Mouse (Mus musculus): ENCODE data around the gene Klrb1f. TPM values are rescaled to one million over a fixed set of nuclear protein-coding genes. Genes with fewer than 3 reads are reported as not detected.

The Klrb1f gene
- polyA plus RNA-seq, 1 experiment from 2014 or later: not detected

- Histone ChIP-seq H3K9me3 (ENCODE audit: control insufficient read depth, low read length) (no peaks in the 10 kb centered on the region), H3K27ac (ENCODE audit: low read depth, low read length) (no peak overlapping the region), H3K4me1 (replicated peaks; ENCODE audit: control insufficient read depth, insufficient read depth, low read length) (no peaks in the 10 kb centered on the region), H3K36me3 (ENCODE audit: control insufficient read depth, insufficient read depth, low read length) (no peaks in the 10 kb centered on the region), H3K9ac (ENCODE audit: low read length) (no peak overlapping the region), H3K27me3 (ENCODE audit: control insufficient read depth, insufficient read depth, low read length) (no peaks in the 10 kb centered on the region), H3K4me3 (ENCODE audit: low read depth, low read length) (no peak overlapping the region), H3K4me2 (ENCODE audit: low read depth, low read length, severe bottlenecking) (no peak overlapping the region)
- ATAC-seq (replicated peaks; ENCODE audit: low FRiP score): no peak
- WGBS: 61% methylated on average over 1 of the region's 1 CpGs
- no peak for DNase-seq (ENCODE audit: low spot score)
Measured at GRCm38 (mm10) chr6:129012966-129013365, 32.7 kb upstream of the Klrb1f start.

DNA sequence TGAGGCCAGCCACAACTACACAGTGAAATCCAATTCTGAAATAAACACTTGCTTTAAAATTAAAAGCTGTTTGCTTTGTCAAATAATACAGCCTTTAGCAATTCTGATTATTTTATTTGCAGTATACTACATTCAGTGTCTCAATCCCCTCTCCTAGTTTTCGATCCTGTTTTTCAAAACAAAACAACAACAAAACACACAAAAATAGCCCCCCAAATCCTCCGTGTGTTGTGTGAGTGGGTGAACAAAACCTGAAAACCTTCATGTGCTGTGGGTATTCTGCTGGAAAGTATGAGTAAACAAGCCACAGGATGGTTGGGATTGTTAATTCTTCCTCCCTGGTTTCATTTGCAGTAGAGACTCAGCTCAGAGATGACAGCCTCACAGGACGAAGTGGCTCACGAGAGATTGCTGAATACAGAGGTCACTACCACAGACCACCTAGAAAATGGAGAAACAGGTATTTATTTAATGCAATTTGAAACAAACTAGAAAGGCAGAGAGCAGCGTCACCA is 31.9 kb upstream of the Klrb1f start:
- Histone ChIP-seq H3K9ac (ENCODE audit: low read length) (no peak overlapping the region), H3K27ac (ENCODE audit: low read depth, low read length) (no peak overlapping the region), H3K4me2 (ENCODE audit: low read depth, low read length, severe bottlenecking) (no peak overlapping the region), H3K4me1 (replicated peaks; ENCODE audit: control insufficient read depth, insufficient read depth, low read length) (no peaks in the 10 kb centered on the region), H3K4me3 (ENCODE audit: low read depth, low read length) (no peak overlapping the region), H3K36me3 (ENCODE audit: control insufficient read depth, insufficient read depth, low read length) (no peaks in the 10 kb centered on the region), H3K27me3 (ENCODE audit: control insufficient read depth, insufficient read depth, low read length) (no peaks in the 10 kb centered on the region), H3K9me3 (ENCODE audit: control insufficient read depth, low read length) (no peaks in the 10 kb centered on the region)
- no peak for DNase-seq (ENCODE audit: low spot score)
- WGBS: 92% methylated on average over 5 of the region's 5 CpGs
- ATAC-seq (replicated peaks; ENCODE audit: low FRiP score): no peak

DNA sequence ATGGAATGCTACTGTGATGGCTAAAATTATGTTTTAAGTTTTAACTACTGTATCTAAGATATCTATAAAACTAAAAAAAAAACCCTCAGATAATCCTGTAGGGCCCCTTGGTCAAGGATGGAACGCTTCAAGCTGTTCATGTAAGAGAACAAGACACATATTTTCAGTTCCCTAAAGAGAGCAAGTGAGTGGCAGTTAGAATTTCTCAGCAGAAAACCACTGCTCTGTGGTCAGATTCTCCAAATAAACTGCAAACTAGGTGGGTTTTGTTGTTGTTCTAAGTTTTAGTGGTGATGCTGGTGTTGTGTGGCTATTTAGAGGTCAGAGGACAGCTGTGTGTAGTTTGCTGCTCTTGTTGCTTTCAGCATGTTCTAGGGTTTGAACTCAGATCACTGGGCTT is 31.3 kb upstream of the Klrb1f start:
- no peak overlapping the region for H3K4me2 ChIP-seq (ENCODE audit: low read depth, low read length, severe bottlenecking)
- no peak overlapping the region for H3K9ac ChIP-seq (ENCODE audit: low read length)
- DNase-seq (ENCODE audit: low spot score) (no peak), ATAC-seq (replicated peaks; ENCODE audit: low FRiP score) (no peak)
- no peaks in the 10 kb centered on the region for H3K27me3 ChIP-seq (ENCODE audit: control insufficient read depth, insufficient read depth, low read length)
- no peak overlapping the region for H3K4me3 ChIP-seq (ENCODE audit: low read depth, low read length)
- no peaks in the 10 kb centered on the region for H3K9me3 ChIP-seq (ENCODE audit: control insufficient read depth, low read length)
- H3K27ac ChIP-seq (ENCODE audit: low read depth, low read length): no peak overlapping the region
- 88% methylated on average over 1 of the region's 1 CpGs for WGBS
- H3K4me1 ChIP-seq (replicated peaks; ENCODE audit: control insufficient read depth, insufficient read depth, low read length): no peaks in the 10 kb centered on the region
- H3K36me3 ChIP-seq (ENCODE audit: control insufficient read depth, insufficient read depth, low read length): no peaks in the 10 kb centered on the region

- ATAC-seq (replicated peaks; ENCODE audit: low FRiP score) (no peak), DNase-seq (ENCODE audit: low spot score) (no peak)
- WGBS: 87% methylated on average over 8 of the region's 8 CpGs
- Histone ChIP-seq H3K4me1 (replicated peaks; ENCODE audit: control insufficient read depth, insufficient read depth, low read length) (no peaks in the 10 kb centered on the region), H3K9ac (ENCODE audit: low read length) (no peak overlapping the region), H3K27me3 (ENCODE audit: control insufficient read depth, insufficient read depth, low read length) (no peaks in the 10 kb centered on the region), H3K4me3 (ENCODE audit: low read depth, low read length) (no peak overlapping the region), H3K9me3 (ENCODE audit: control insufficient read depth, low read length) (no peaks in the 10 kb centered on the region), H3K36me3 (ENCODE audit: control insufficient read depth, insufficient read depth, low read length) (no peaks in the 10 kb centered on the region), H3K27ac (ENCODE audit: low read depth, low read length) (no peak overlapping the region), H3K4me2 (ENCODE audit: low read depth, low read length, severe bottlenecking) (no peak overlapping the region)
Measured at GRCm38 (mm10) chr6:129027451-129028248, 18.1 kb upstream of the Klrb1f start.

DNA sequence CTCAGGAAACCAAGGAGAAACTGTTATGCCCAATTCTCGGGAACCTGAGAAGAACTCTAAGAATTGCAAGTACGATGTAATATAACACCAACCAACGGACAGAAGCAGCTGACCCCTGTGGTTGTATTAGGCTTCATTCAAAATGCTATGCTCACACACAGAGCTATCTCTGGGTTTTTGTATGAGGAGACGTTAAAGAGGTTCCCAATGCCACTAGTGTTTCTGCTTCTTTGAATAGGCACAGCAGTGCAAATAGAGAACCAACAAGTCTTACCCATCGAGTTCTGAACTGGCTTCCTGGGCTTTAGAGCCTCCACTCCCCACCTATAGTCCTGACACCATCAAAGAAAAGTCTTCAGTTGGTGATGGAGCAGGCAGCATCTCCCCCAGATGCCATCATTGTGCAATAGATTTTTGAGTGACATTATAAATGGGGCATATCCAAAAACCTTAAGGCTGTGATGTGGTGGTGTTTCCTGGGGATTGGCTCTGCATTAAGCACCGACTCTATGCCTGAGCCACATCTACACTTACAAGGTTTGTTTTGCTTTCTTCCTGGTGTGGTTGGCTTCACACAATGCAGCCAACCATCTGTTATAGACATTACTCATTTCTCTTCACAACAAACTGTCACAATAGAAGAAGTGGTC is 15.4 kb upstream of the Klrb1f start:
- DNase-seq (ENCODE audit: low spot score) (no peak), ATAC-seq (replicated peaks; ENCODE audit: low FRiP score) (no peak)
- Histone ChIP-seq H3K27me3 (ENCODE audit: control insufficient read depth, insufficient read depth, low read length) (no peaks in the 10 kb centered on the region), H3K36me3 (ENCODE audit: control insufficient read depth, insufficient read depth, low read length) (no peaks in the 10 kb centered on the region), H3K9me3 (ENCODE audit: control insufficient read depth, low read length) (no peaks in the 10 kb centered on the region), H3K4me1 (replicated peaks; ENCODE audit: control insufficient read depth, insufficient read depth, low read length) (no peaks in the 10 kb centered on the region), H3K27ac (ENCODE audit: low read depth, low read length) (no peak overlapping the region), H3K4me3 (ENCODE audit: low read depth, low read length) (no peak overlapping the region), H3K9ac (ENCODE audit: low read length) (no peak overlapping the region), H3K4me2 (ENCODE audit: low read depth, low read length, severe bottlenecking) (no peak overlapping the region)
- 67% methylated on average over 6 of the region's 6 CpGs for WGBS

GRCm38 (mm10) chr6:129030964-129031363 is 14.7 kb upstream of the Klrb1f start:
- ATAC-seq (replicated peaks; ENCODE audit: low FRiP score) (no peak), DNase-seq (ENCODE audit: low spot score) (no peak)
- Histone ChIP-seq H3K4me3 (ENCODE audit: low read depth, low read length) (no peak overlapping the region), H3K27ac (ENCODE audit: low read depth, low read length) (no peak overlapping the region), H3K4me2 (ENCODE audit: low read depth, low read length, severe bottlenecking) (no peak overlapping the region), H3K9me3 (ENCODE audit: control insufficient read depth, low read length) (no peaks in the 10 kb centered on the region), H3K36me3 (ENCODE audit: control insufficient read depth, insufficient read depth, low read length) (no peaks in the 10 kb centered on the region), H3K4me1 (replicated peaks; ENCODE audit: control insufficient read depth, insufficient read depth, low read length) (no peaks in the 10 kb centered on the region), H3K27me3 (ENCODE audit: control insufficient read depth, insufficient read depth, low read length) (no peaks in the 10 kb centered on the region), H3K9ac (ENCODE audit: low read length) (no peak overlapping the region)
- WGBS: 87% methylated on average over 2 of the region's 2 CpGs

- no peak for ATAC-seq (replicated peaks; ENCODE audit: low FRiP score)
- 85% methylated on average over 2 of the region's 2 CpGs for WGBS
- no peak for DNase-seq (ENCODE audit: low spot score)
Measured at GRCm38 (mm10) chr6:129033397-129033796, 12.3 kb upstream of the Klrb1f start.

GRCm38 (mm10) chr6:129035017-129035416 is 10.7 kb upstream of the Klrb1f start:
- Histone ChIP-seq H3K27ac (ENCODE audit: low read depth, low read length) (no peak overlapping the region), H3K4me1 (replicated peaks; ENCODE audit: control insufficient read depth, insufficient read depth, low read length) (no peaks in the 10 kb centered on the region)

More at GRCm38 (mm10) chr6:129033397-129033796, 12.3 kb upstream of the Klrb1f start:
- no peaks in the 10 kb centered on the region for H3K4me1 ChIP-seq (replicated peaks; ENCODE audit: control insufficient read depth, insufficient read depth, low read length)
- H3K36me3 ChIP-seq (ENCODE audit: control insufficient read depth, insufficient read depth, low read length): no peaks in the 10 kb centered on the region
- no peak overlapping the region for H3K27ac ChIP-seq (ENCODE audit: low read depth, low read length)
- H3K27me3 ChIP-seq (ENCODE audit: control insufficient read depth, insufficient read depth, low read length): no peaks in the 10 kb centered on the region
- H3K9me3 ChIP-seq (ENCODE audit: control insufficient read depth, low read length): no peaks in the 10 kb centered on the region
- H3K4me2 ChIP-seq (ENCODE audit: low read depth, low read length, severe bottlenecking): no peak overlapping the region
- H3K4me3 ChIP-seq (ENCODE audit: low read depth, low read length): no peak overlapping the region
- no peak overlapping the region for H3K9ac ChIP-seq (ENCODE audit: low read length)

More at GRCm38 (mm10) chr6:129035017-129035416, 10.7 kb upstream of the Klrb1f start:
- DNase-seq (ENCODE audit: low spot score) (no peak), ATAC-seq (replicated peaks; ENCODE audit: low FRiP score) (no peak)
- H3K9me3 ChIP-seq (ENCODE audit: control insufficient read depth, low read length): no peaks in the 10 kb centered on the region
- H3K9ac ChIP-seq (ENCODE audit: low read length): no peak overlapping the region
- no peak overlapping the region for H3K4me2 ChIP-seq (ENCODE audit: low read depth, low read length, severe bottlenecking)
- no peak overlapping the region for H3K4me3 ChIP-seq (ENCODE audit: low read depth, low read length)
- H3K36me3 ChIP-seq (ENCODE audit: control insufficient read depth, insufficient read depth, low read length): no peaks in the 10 kb centered on the region
- 77% methylated on average over 2 of the region's 2 CpGs for WGBS
- no peaks in the 10 kb centered on the region for H3K27me3 ChIP-seq (ENCODE audit: control insufficient read depth, insufficient read depth, low read length)
